Mouse (Mus musculus) E14TG2a.4 (cell line): ENCODE results near the gene Rala.

Experiments used
- CTCF ChIP-seq: conservative IDR thresholded peaks from 2 replicates; pipeline ENCODE4 v1.5.1; 2014; ENCODE audit warnings: low read length
- POU5F1 ChIP-seq: IDR thresholded peaks from 2 replicates; pipeline ENCODE4 v1.6.1; 2014; ENCODE audit warnings: low read length, borderline replicate concordance

- TF ChIP-seq CTCF (no peak), POU5F1 (no peak)
Observed at GRCm38 (mm10) chr13:17942338-17942737, 1.7 kb downstream of the Rala start.
